Mouse (Mus musculus): ENCODE results near the gene Pbxip1.
"Not testable (repeated sequence)": the region's sequence is repeated elsewhere in the genome, so short reads cannot be mapped to it uniquely, and the experiment has no call there.

The Pbxip1 gene

GRCm38 (mm10) chr3:89409701-89410100 is 26.8 kb upstream of the Pbxip1 start:
- DNase-seq (ENCODE audit: low read depth, low spot score), result no peak

GRCm38 (mm10) chr3:89410864-89411263 is 25.6 kb upstream of the Pbxip1 start:
- DNase-seq (ENCODE audit: low read depth, low spot score), result no peak

- peak; percentile 100 for DNase-seq (ENCODE audit: low read depth, low spot score)
Observed at GRCm38 (mm10) chr3:89411490-89412393, 24.8 kb upstream of the Pbxip1 start, which contains the start of gene Flad1. Gene Flad1 (minus strand): TSS chr3:89411870.

DNA sequence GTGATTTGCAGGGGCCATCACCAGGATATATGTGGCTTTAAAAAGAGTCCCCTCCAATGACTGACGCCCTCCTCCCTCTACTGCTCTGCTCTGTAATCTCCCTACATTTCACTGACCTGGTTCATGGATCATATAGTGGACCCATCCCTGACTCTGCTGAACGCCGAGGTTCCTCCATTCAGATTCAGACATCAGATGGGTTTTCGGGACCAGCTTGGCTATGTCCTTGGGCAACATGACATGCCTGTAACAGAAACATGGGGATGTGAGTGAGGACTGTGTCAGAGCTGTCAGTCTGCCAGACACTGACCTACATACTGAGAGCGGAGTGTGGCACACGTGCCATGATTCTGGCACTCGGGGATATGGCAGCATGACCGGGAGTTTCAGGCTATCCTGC is 20.3 kb upstream of the Pbxip1 start:
- DNase-seq (ENCODE audit: low read depth, low spot score), result no peak

GRCm38 (mm10) chr3:89417131-89417530 is 19.4 kb upstream of the Pbxip1 start:
- no peak for DNase-seq (ENCODE audit: low read depth, low spot score)

GRCm38 (mm10) chr3:89417840-89418169 is 18.7 kb upstream of the Pbxip1 start:
- no peak for DNase-seq (ENCODE audit: low read depth, low spot score)

DNA sequence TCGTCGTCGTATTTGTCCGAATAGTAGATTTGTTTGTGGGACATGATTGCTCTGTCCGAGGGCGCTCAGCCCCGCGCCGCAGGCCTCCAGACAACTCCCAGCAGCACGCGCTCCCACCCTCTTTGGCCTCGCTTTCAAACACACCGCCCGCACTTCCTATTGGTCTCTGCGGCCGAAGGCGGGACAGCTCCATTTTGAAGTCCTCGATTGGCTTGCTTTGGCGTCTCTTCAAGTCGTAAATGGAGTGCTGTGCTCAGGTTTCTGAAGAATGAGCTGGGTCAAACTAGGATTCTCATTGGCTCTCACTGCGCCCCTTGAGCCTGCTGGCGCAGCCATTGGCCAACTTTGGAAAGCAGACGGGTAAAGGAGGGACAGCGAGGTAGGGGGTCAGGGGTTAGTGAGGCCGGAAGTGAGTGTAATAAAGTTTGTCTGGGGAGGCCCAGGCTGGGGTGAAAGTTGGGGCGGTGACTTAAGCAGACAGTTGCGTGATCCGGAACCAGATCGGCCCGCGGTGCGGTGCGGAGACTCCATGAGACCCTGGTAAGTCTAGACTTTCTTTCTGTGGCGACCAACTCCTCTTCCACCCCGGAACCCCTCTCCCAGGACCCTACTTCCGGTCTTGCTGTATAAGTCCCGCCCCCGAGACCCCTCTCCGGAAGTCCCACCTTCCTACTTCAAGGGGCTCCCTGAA is 18.2 kb upstream of the Pbxip1 start, which contains the start of the genes Cks1b and Shc1:
Gene Cks1b (minus strand): TSS at position 214 of the 691 bp plus-strand sequence.
Gene Shc1 (plus strand): TSS at position 274 of the 691 bp plus-strand sequence.
- peak; percentile 100 for DNase-seq (ENCODE audit: low read depth, low spot score)

GRCm38 (mm10) chr3:89418861-89419250 is 17.6 kb upstream of the Pbxip1 start:
- peak; percentile 95 for DNase-seq (ENCODE audit: low read depth, low spot score)

GRCm38 (mm10) chr3:89419571-89419970 is 16.9 kb upstream of the Pbxip1 start:
- peak; percentile 98 for DNase-seq (ENCODE audit: low read depth, low spot score)

- no peak for DNase-seq (ENCODE audit: low read depth, low spot score)
Observed at GRCm38 (mm10) chr3:89419981-89420380, 16.5 kb upstream of the Pbxip1 start.

DNA sequence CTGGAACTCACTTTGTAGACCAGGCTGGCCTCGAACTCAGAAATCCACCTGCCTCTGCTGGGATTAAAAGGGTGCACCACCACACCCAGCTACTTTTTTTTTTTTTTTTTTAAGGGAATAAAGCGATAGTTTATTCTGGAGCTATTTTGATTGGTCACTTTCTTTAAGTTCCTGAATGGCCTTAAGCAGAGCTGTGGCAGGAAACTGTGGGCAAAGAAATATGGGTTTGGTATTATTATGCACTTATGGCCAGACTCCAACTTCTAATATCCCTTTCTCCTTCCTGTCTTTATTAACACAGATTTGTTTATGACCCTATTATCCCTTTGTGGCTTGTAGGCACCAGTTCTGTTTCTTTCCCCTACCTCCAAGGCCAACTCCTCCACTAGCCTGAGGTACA is 16.1 kb upstream of the Pbxip1 start:
- DNase-seq (ENCODE audit: low read depth, low spot score), result no peak

GRCm38 (mm10) chr3:89421002-89421774 is 15.3 kb upstream of the Pbxip1 start:
- DNase-seq (ENCODE audit: low read depth, low spot score), result peak; percentile 97

DNA sequence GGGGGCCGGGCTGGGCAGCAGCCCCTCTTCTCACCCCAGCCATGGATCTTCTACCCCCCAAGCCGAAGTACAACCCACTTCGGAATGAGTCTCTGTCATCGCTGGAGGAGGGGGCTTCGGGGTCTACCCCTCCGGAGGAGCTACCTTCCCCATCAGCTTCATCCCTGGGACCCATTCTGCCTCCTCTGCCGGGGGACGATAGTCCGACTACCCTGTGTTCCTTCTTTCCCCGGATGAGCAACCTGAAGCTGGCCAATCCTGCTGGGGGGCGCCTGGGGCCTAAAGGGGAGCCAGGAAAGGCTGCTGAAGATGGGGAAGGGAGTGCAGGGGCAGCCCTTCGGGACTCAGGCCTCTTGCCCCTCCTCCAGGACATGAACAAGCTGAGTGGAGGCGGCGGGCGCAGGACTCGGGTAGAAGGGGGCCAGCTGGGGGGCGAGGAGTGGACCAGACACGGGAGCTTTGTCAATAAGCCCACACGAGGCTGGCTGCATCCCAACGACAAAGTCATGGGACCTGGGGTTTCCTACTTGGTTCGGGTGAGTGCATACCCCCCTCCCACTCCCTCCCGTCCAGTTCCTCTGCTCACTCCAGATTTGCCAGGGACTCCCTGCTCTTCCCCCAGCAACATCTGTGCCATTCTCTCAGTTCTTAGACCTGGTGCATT is 14.6 kb upstream of the Pbxip1 start:
- DNase-seq (ENCODE audit: low read depth, low spot score), result peak; percentile 32

DNA sequence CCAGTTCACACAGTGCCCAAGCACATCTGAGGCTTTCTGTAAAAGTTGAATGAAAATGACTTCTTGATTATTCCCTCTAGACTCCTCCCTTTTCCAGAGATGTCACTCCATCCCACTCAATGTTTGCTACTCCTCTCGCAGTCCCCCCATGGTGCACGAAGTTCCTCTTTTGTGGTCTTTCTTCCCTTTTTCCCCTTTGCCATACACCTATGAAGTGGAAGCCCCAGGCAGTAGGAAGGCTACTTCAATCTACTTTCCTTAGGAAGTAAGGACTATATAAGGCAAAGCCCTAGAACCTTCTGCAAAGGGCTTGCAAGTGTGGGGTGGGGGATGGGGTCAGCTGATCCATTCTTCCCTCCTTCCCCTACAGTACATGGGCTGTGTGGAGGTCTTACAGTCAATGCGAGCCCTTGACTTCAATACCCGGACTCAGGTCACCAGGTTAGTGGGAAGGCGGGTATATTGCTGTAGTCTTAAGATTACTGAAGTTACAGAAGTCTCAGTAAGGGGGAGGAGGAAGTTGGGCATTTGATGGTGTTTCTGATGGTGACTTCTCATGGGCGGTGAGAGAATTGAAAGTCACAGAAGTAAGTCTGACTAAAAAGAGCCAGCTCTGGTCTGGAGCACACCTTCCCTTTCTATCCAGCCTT is 13.8 kb upstream of the Pbxip1 start:
- peak; percentile 36 for DNase-seq (ENCODE audit: low read depth, low spot score)

- DNase-seq (ENCODE audit: low read depth, low spot score), result peak; percentile 61
Observed at GRCm38 (mm10) chr3:89424416-89425140, 11.9 kb upstream of the Pbxip1 start.

GRCm38 (mm10) chr3:89425141-89425525 is 11.4 kb upstream of the Pbxip1 start:
- peak; percentile 66 for DNase-seq (ENCODE audit: low read depth, low spot score)

- no peak for DNase-seq (ENCODE audit: low read depth, low spot score)
Observed at GRCm38 (mm10) chr3:89425876-89426275, 10.6 kb upstream of the Pbxip1 start.

- DNase-seq (ENCODE audit: low read depth, low spot score), result not testable (repeated sequence)
Observed at GRCm38 (mm10) chr3:89429021-89429420, 7.5 kb upstream of the Pbxip1 start.

GRCm38 (mm10) chr3:89430171-89431159 is 6.0 kb upstream of the Pbxip1 start, which contains the start of gene Pygo2:
Gene Pygo2 (plus strand): TSS chr3:89430214.
- DNase-seq (ENCODE audit: low read depth, low spot score), result peak; percentile 97
